ENCODE assay signal across 8 mouse cellular contexts in genomic region chr6:29736610-29737458, GRCm38 (mm10). TPM values are rescaled to one million over a fixed set of nuclear protein-coding genes. Genes with fewer than 3 reads are reported as not detected.
DNase-seq lines count a peak whose midpoint lies in the region; ATAC-seq and TF ChIP-seq lines count a peak whose summit lies in the region.

No protein-coding gene starts in this region.

- H3K27me3 ChIP-seq in kidney, embryonic 16.5 days (ENCODE audit: insufficient read depth, low read length), result no peaks in the 10 kb centered on the region
- no peaks in the 10 kb centered on the region for H3K27me3 ChIP-seq in hindbrain, embryonic 15.5 days
- H3K27me3 ChIP-seq in midbrain, embryonic 16.5 days (ENCODE audit: control insufficient read depth, insufficient read depth, low read depth, low read length), result no peaks in the 10 kb centered on the region

- H3K4me2 ChIP-seq in kidney, embryonic 16.5 days (replicated peaks; ENCODE audit: low read depth, low read length), result peak overlapping the region; percentile 89
- H3K4me2 ChIP-seq in hindbrain, embryonic 15.5 days, result peak overlapping the region; percentile 99
- H3K4me2 ChIP-seq in midbrain, embryonic 16.5 days (ENCODE audit: low read length), result peak overlapping the region; percentile 93

- H3K9me3 ChIP-seq in kidney, embryonic 16.5 days (ENCODE audit: low read length), result no peaks in the 10 kb centered on the region
- H3K9me3 ChIP-seq in hindbrain, embryonic 15.5 days, result no peaks in the 10 kb centered on the region
- no peaks in the 10 kb centered on the region for H3K9me3 ChIP-seq in midbrain, embryonic 16.5 days (replicated peaks; ENCODE audit: control insufficient read depth, low read length, poor library complexity, severe bottlenecking)

- no peak for TF ChIP-seq POLR2A in bone marrow macrophage, adult 2 months (IDR thresholded peaks at IDR 0.05; ENCODE audit: borderline replicate concordance, low read depth, low read length)

- peaks cover 28% of the 10 kb centered on the region for H3K4me1 ChIP-seq in kidney, embryonic 16.5 days (ENCODE audit: insufficient read depth, low read length)
- H3K4me1 ChIP-seq in bone marrow macrophage, adult 2 months (ENCODE audit: control insufficient read depth, insufficient read depth, low read length), result 0 out of 2 replicates have a peak, but pooled peaks cover 3% of the 10 kb centered on the region
- peaks cover 15% of the 10 kb centered on the region; the same call in 1 of the 2 replicates for H3K4me1 ChIP-seq in hindbrain, embryonic 15.5 days (replicated peaks)
- H3K4me1 ChIP-seq in midbrain, embryonic 16.5 days (ENCODE audit: control insufficient read depth, insufficient read depth, low read length), result peaks cover 11% of the 10 kb centered on the region

- H3K36me3 ChIP-seq in kidney, embryonic 16.5 days (ENCODE audit: insufficient read depth, low read length), result 0 out of 2 replicates have a peak, but pooled peaks cover 6% of the 10 kb centered on the region
- no peaks in the 10 kb centered on the region for H3K36me3 ChIP-seq in hindbrain, embryonic 15.5 days
- no peaks in the 10 kb centered on the region for H3K36me3 ChIP-seq in midbrain, embryonic 16.5 days (ENCODE audit: control insufficient read depth, insufficient read depth, low read length)

- no peak for ATAC-seq in kidney, embryonic 16.5 days (ENCODE audit: low FRiP score, low TSS enrichment)
- no peak for ATAC-seq in hindbrain, embryonic 15.5 days (ENCODE audit: low FRiP score, low read depth)
- no peak for ATAC-seq in midbrain, embryonic 16.5 days

- H3K27ac ChIP-seq in kidney, embryonic 16.5 days (ENCODE audit: low read length), result peak overlapping the region; percentile 99
- no peak overlapping the region for H3K27ac ChIP-seq in bone marrow macrophage, adult 2 months (ENCODE audit: insufficient read depth, low read depth, low read length)
- peak overlapping the region; percentile 85 for H3K27ac ChIP-seq in hindbrain, embryonic 15.5 days (replicated peaks)
- no peak overlapping the region; the same call in 1 of the 2 replicates for H3K27ac ChIP-seq in midbrain, embryonic 16.5 days (ENCODE audit: low read length)

- no peak for TF ChIP-seq CTCF in bone marrow macrophage, adult 2 months (IDR thresholded peaks at IDR 0.05; ENCODE audit: low read depth, low read length)

- peak overlapping the region; percentile 92 for H3K4me3 ChIP-seq in kidney, embryonic 16.5 days (ENCODE audit: low read length)
- peak overlapping the region; percentile 74 for H3K4me3 ChIP-seq in bone marrow macrophage, adult 2 months (ENCODE audit: insufficient read depth, low read length)
- H3K4me3 ChIP-seq in hindbrain, embryonic 15.5 days, result peak overlapping the region; percentile 89
- H3K4me3 ChIP-seq in midbrain, embryonic 16.5 days (ENCODE audit: low read depth, low read length), result peak overlapping the region; percentile 70

- DNase-seq in kidney, postnatal 4 days, result no peak
- no peak for DNase-seq in embryo, embryonic 10.5 days (ENCODE audit: low spot score)
- DNase-seq in gastrocnemius, adult 18-20 months (ENCODE audit: low spot score), result no peak
- no peak for DNase-seq in right cerebral cortex, postnatal 4 days

- WGBS in kidney, embryonic 16.5 days, result 8% methylated on average over 13 of the region's 13 CpGs
- WGBS in hindbrain, embryonic 15.5 days, result 19% methylated on average over 13 of the region's 13 CpGs
- WGBS in midbrain, embryonic 16.5 days, result 15% methylated on average over 13 of the region's 13 CpGs

- H3K9ac ChIP-seq in kidney, embryonic 16.5 days (replicated peaks; ENCODE audit: low read length), result peak overlapping the region; percentile 99
- peak overlapping the region; percentile 67 for H3K9ac ChIP-seq in hindbrain, embryonic 15.5 days
- H3K9ac ChIP-seq in midbrain, embryonic 16.5 days (ENCODE audit: low read depth, low read length), result peak overlapping the region; percentile 82

RNA-seq across cellular contexts. Expression of gene Smo, which starts 1.5 kb away (rescaled TPM):
- 42.9 and 50.2 TPM in 2 replicates for polyA plus RNA-seq in kidney, embryonic 16.5 days (2015; fragmentation: Nextera tagmentation; extraction: Ambion mirVana)
- polyA plus RNA-seq in bone marrow macrophage, adult 2 months (2012; ENCODE audit: insufficient read depth, insufficient read length, missing spikeins), result not detected in 2 replicates
- polyA plus RNA-seq in hindbrain, embryonic 15.5 days (2015; fragmentation: Nextera tagmentation; extraction: Ambion mirVana), result 14.7 and 15.7 TPM in 2 replicates
- polyA plus RNA-seq in midbrain, embryonic 16.5 days (2015; fragmentation: Nextera tagmentation; extraction: Ambion mirVana), result 8.8 TPM in 2 replicates
- total RNA-seq in gastrocnemius, adult 18-20 months (2021), result 1 to 10 TPM; 2.3 to 3.4 TPM

RNA-seq across cellular contexts. Expression of gene Ahcyl2, which starts 31.0 kb away (rescaled TPM):
- polyA plus RNA-seq in kidney, embryonic 16.5 days (2015; fragmentation: Nextera tagmentation; extraction: Ambion mirVana), result 18.3 and 20.8 TPM in 2 replicates
- 30.6 and 37.8 TPM in 2 replicates for polyA plus RNA-seq in bone marrow macrophage, adult 2 months (2012; ENCODE audit: insufficient read depth, insufficient read length, missing spikeins)
- polyA plus RNA-seq in hindbrain, embryonic 15.5 days (2015; fragmentation: Nextera tagmentation; extraction: Ambion mirVana), result 20.2 and 20.7 TPM in 2 replicates
- 16.8 and 17.6 TPM in 2 replicates for polyA plus RNA-seq in midbrain, embryonic 16.5 days (2015; fragmentation: Nextera tagmentation; extraction: Ambion mirVana)
- 10 to 100 TPM; 17.9 to 23.7 TPM for total RNA-seq in gastrocnemius, adult 18-20 months (2021)

RNA-seq across cellular contexts. Expression of gene Tspan33, which starts 42.8 kb away (rescaled TPM):
- 11.7 and 18.5 TPM in 2 replicates for polyA plus RNA-seq in kidney, embryonic 16.5 days (2015; fragmentation: Nextera tagmentation; extraction: Ambion mirVana)
- 0.42 and 0.68 TPM in 2 replicates for polyA plus RNA-seq in bone marrow macrophage, adult 2 months (2012; ENCODE audit: insufficient read depth, insufficient read length, missing spikeins)
- polyA plus RNA-seq in hindbrain, embryonic 15.5 days (2015; fragmentation: Nextera tagmentation; extraction: Ambion mirVana), result 11.9 and 14.4 TPM in 2 replicates
- polyA plus RNA-seq in midbrain, embryonic 16.5 days (2015; fragmentation: Nextera tagmentation; extraction: Ambion mirVana), result 10.1 and 10.3 TPM in 2 replicates
- 1 to 10 TPM; 2.6 to 3.6 TPM for total RNA-seq in gastrocnemius, adult 18-20 months (2021)

Comparison
In these comparisons a context has a peak if more than half of its experiments do, and no peak if none do; other contexts are left out.
1. H3K27ac ChIP-seq: peak in kidney, embryonic 16.5 days (single experiment) and hindbrain, embryonic 15.5 days (single experiment); none in bone marrow macrophage, adult 2 months (single experiment) and midbrain, embryonic 16.5 days (single experiment).
2. Peak in every context shown above with its lines, with median percentiles within 50 percentile points of each other: H3K4me2 ChIP-seq, H3K4me3 ChIP-seq and H3K9ac ChIP-seq.